Mouse (Mus musculus): ENCODE measurements around the gene Gorasp2. TPM values are rescaled to one million over a fixed set of nuclear protein-coding genes. Genes with fewer than 3 reads are reported as not detected.

The Gorasp2 gene
- 44.0 and 53.1 TPM in 2 replicates for total RNA-seq (2017)

DNA sequence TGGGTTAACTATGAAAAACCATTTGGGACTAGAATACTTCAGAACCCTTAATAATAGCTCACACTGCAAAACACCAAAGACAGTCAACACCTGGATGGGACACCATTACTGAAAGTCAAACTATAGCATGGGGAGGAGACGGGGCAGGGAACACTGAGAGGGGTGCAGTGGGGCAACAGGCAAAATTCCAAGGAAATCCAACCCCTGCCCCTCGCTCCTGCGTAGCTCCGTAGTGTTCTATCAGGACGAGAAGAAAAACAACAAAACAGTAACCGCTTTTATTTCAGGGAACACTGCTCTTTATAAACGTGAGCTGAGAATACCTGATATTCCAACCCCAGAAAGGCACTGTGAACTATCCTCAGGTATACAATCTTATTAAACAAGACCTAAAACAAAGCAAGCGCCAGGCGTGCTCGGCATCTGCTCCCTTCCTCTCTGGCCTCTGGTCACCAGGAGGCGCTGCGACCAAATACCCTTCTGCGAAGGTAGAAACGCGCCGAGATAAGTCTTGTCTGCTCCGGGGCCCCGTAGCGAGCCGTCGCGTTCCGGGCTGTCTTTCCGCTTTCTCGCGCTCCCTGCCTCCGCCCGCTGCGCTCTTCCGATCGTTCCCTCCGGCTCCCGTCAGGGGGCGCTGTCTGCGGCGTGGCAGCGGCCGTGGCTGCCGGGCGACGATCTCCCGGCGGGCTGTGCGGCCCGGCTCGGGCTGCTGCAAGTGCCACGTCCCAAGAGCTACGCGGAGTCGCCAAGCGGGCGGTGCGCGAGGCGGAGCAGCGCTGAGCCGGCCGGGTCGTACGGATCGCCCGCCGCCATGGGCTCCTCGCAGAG, at the start of gene Gorasp2:
Gene Gorasp2 (plus strand): TSS at position 690 of the 828 bp plus-strand sequence.
- peak; percentile 94 for ATAC-seq (replicated peaks; ENCODE audit: low read depth, poor library complexity, severe bottlenecking)

- ATAC-seq (replicated peaks; ENCODE audit: low read depth, poor library complexity, severe bottlenecking) = peak; percentile 89
These were observed 46.5 kb upstream of the Gorasp2 start for GRCm38 (mm10) chr2:70614745-70615351.

GRCm38 (mm10) chr2:70616076-70616475, 45.3 kb upstream of the Gorasp2 start:
- no peak for ATAC-seq (replicated peaks; ENCODE audit: low read depth, poor library complexity, severe bottlenecking)

DNA sequence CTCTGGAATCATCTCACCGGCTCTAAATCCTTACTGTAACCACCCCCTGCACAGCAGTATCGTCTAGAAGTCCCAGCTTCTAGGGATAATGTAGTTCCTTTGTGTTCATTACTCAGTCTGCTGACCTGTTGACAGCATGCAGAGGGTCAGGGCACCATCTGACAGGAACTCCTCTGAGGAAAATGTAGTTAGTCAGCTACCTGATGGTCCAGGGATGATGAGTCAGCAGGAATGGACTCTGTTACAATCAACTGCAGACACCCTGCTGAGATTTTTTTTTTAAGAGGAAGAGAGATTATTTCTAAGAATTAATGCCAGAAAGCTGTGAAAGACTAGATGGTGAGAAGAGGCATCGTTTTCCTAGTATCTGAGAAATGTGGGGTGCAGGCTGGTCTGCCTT, 44.8 kb upstream of the Gorasp2 start:
- no peak for ATAC-seq (replicated peaks; ENCODE audit: low read depth, poor library complexity, severe bottlenecking)

- no peak for ATAC-seq (replicated peaks; ENCODE audit: low read depth, poor library complexity, severe bottlenecking)
These were observed 42.0 kb upstream of the Gorasp2 start for GRCm38 (mm10) chr2:70619232-70619835.

DNA sequence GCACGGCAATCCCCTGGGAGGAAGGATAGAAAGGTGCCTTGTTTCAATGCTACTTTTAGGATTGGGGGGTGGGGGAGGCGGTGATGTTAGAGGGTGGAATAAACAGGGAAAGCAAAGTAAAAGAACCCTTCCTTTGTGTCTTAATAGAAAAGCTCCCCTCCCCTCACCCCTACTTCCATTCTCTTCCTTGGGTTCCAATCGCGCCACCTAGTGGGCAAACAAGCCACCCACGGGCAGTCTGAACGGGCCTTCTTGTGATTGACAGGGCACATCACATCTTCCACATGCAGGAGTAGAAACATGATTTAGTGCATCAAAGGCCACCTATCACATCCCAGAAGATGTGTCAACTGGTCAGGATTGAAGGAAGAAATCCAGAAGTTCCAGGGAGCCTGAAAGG, 41.2 kb upstream of the Gorasp2 start:
- peak; percentile 46; the same call in 1 of the 2 replicates for ATAC-seq (replicated peaks; ENCODE audit: low read depth, poor library complexity, severe bottlenecking)

- ATAC-seq (replicated peaks; ENCODE audit: low read depth, poor library complexity, severe bottlenecking) = peak; percentile 84
These were observed 39.1 kb upstream of the Gorasp2 start for GRCm38 (mm10) chr2:70622244-70622643.

GRCm38 (mm10) chr2:70625761-70626160, 35.6 kb upstream of the Gorasp2 start:
- ATAC-seq (replicated peaks; ENCODE audit: low read depth, poor library complexity, severe bottlenecking) = no peak

DNA sequence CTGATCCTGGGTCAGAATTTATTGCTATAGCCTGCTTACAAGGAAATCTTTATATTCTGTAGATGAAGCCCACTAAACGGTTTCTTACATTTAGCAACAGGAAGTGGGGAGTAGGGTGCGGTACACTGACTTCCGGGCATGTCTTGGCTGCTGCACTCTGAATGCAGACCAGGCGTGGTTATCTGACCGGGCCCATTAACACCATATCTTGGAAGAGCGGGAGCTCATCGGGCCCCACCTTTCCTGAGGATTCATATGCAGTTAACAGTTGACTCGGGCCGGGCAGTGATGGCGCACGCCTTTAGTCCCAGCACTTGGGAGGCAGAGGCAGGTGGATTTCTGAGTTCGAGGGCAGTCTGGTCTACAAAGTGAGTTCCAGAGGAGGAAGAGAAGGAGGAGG, 33.0 kb upstream of the Gorasp2 start:
- ATAC-seq (replicated peaks; ENCODE audit: low read depth, poor library complexity, severe bottlenecking) = peak; percentile 68

GRCm38 (mm10) chr2:70629339-70629761, 32.0 kb upstream of the Gorasp2 start:
- peak; percentile 81 for ATAC-seq (replicated peaks; ENCODE audit: low read depth, poor library complexity, severe bottlenecking)

GRCm38 (mm10) chr2:70629921-70630320, 31.5 kb upstream of the Gorasp2 start:
- no peak for ATAC-seq (replicated peaks; ENCODE audit: low read depth, poor library complexity, severe bottlenecking)

DNA sequence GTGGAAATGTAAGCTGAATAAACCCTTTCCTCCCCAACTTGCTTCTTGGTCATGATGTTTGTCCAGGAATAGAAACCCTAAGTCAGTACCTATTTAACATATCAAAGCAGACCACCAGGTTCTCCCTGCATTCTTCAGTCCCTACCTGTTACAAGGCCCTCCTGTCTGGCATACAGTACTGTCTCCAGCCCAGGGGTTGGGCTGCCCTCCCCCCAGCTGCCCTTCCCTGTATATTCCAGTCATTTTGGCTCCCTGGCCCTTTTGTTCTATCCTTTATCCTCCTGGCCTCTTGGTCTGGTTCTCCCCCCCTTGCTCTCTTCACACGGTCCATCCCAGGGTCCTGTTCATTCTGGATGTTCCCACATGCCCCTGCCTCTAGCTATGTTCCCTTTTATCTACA, 30.1 kb upstream of the Gorasp2 start:
- no peak for ATAC-seq (replicated peaks; ENCODE audit: low read depth, poor library complexity, severe bottlenecking)

- ATAC-seq (replicated peaks; ENCODE audit: low read depth, poor library complexity, severe bottlenecking) = no peak
These were observed 29.0 kb upstream of the Gorasp2 start for GRCm38 (mm10) chr2:70632412-70632811.

DNA sequence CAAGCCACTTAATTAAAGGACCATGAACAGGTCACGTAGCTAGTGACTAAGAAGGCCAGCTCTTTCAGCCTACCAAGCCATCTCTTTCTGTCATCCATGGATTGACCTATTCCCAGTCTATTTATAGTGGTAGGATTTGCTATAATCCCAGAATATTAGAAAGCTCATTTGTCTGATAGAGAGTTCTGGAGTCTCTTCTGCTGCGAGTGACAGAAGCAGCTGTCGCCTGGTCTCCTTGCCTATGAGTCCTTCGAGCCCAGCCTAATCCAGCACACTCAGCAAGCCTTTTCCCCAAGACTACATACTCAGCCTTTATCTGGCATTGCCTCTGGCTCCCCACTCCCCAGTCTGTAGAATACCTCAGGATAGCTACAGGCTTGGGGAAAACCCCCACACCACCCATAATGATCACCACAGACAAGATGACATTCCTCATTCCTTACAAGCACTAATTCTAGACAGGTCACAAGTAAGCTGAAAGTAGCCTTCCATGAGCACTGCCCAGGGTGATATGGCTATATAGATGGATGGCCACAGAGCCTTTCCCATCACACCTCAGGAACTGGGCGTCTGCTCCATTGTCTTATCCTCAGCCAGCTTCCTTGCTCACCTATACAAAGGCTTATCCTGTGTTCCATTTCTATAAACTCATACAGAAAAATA, 27.2 kb upstream of the Gorasp2 start:
- no peak for ATAC-seq (replicated peaks; ENCODE audit: low read depth, poor library complexity, severe bottlenecking)

GRCm38 (mm10) chr2:70640968-70641367, 20.4 kb upstream of the Gorasp2 start:
- 0 out of 2 replicates have a peak, but pooled peaks have one; percentile 56 for ATAC-seq (replicated peaks; ENCODE audit: low read depth, poor library complexity, severe bottlenecking)

DNA sequence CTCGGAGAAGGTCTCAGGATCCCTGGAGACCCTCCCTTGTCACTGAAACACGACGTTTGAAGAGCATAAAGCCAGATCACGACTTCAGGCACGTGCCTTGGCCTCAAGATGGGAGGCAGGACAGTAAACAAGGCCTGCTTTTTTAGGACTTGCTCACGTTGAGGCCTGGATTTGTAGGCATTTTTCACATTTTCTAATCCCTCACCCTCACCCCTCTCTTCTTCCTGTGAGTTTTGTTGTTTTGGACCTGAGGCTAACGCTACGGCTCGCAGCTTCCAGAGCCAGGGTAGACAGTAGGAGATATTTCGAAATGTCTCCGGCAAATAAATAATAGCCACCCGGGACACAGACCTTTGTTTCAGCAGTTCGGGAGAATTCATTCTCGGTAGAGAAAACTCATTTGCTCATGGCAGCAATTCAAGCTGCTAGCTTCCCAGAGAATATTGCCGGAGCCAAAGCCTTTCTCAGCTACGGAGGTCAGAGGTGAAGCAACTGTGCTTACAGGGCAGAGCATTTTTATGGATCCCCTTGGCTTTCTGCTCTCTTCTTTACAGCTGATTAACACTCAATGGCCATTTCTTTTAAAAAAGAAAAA, 18.3 kb upstream of the Gorasp2 start:
- ATAC-seq (replicated peaks; ENCODE audit: low read depth, poor library complexity, severe bottlenecking) = no peak

DNA sequence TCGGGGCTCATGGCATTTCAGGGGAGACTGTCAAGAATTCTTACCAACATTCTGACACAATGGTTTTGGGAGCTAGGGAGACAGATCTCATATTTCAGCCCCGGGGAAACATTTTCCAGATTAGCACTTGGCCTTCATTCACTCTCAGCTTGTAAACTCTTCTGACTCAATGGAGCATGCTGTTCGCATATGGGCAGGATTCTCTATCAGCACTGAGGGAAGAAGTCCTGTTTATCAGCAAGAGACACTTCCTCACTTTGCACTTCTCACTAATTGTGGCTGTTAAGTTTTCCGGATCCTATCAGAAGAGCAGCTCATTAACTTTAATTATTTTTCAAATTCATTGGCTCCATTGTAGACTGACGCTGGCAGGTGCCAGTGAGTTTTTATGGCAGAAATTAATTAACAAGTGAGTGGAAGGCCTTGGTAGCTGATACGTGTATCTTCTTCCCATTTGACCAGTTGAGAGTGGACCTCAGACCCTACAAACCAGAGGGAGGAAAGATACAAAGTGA, 16.1 kb upstream of the Gorasp2 start:
- no peak for ATAC-seq (replicated peaks; ENCODE audit: low read depth, poor library complexity, severe bottlenecking)

DNA sequence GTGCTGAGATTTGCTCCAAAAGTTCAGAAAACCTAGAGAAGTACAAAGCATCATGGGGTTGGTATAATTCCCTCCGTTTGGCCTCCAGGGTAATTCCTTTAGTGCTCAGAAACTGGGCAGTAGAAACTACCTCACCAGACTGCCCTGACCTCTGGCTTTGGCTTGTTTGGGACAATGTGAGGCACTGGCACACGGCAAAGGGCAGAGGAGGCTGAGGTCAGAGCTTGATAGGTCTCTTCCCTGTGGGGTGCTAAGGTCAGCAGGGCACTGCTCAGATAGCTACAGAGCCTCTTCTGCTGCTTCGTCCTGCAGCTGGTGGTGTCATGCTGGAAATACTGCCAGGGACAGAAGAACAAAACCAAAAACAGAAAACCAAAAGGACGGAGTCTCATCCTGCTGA, 13.7 kb upstream of the Gorasp2 start:
- no peak for ATAC-seq (replicated peaks; ENCODE audit: low read depth, poor library complexity, severe bottlenecking)

DNA sequence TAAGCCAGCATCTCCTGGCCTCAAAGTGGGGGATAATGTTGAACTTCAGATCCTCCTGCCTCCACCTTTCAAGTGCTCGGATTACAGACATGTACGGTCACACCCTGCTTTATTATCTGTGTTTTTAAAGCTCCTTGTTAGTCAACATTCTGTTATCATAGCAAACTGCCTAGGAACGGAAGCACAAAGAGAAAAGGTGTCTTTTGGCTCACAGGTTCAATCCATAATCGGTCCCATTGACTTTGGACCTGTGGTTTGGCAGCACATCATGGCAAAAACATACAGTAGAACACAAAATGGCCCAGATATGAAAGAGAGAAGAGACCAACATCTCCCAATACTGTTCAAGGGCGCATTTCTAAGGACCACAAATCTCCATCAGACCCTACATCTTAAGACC, 13.1 kb upstream of the Gorasp2 start:
- no peak for ATAC-seq (replicated peaks; ENCODE audit: low read depth, poor library complexity, severe bottlenecking)

GRCm38 (mm10) chr2:70649471-70649870, 11.9 kb upstream of the Gorasp2 start:
- no peak for ATAC-seq (replicated peaks; ENCODE audit: low read depth, poor library complexity, severe bottlenecking)

Data from common myeloid progenitor, adult 5-6 weeks (primary cell).